Mouse (Mus musculus) myocyte (in vitro differentiated cells): Measurements from ENCODE around the gene Mroh2a.

ENCODE experiments used
- CEBPB ChIP-seq: IDR thresholded peaks from 2 replicates; pipeline ENCODE4 v1.6.1; 2011; ENCODE audit warnings: mild to moderate bottlenecking, moderate library complexity; ENCODE audit not compliant: poor library complexity, insufficient read depth, severe bottlenecking
- E2F4 ChIP-seq: IDR thresholded peaks from one replicate; pipeline ENCODE4 v1.6.1; 2011; ENCODE audit warnings: mild to moderate bottlenecking, control low read depth, moderate library complexity; ENCODE audit not compliant: insufficient read depth
- MAX ChIP-seq: IDR thresholded peaks from one replicate; pipeline ENCODE4 v1.6.1; 2011; ENCODE audit warnings: low read depth, mild to moderate bottlenecking, control low read depth
- MYOD1 ChIP-seq, 3 experiments: IDR thresholded peaks; one replicate each; pipeline ENCODE4 v1.6.1; 2011; ENCODE audit warnings: control low read depth in 2 of 3, low read depth in 2 of 3, mild to moderate bottlenecking in 2 of 3, moderate library complexity in 1 of 3; ENCODE audit not compliant: insufficient read length in 2 of 3, control insufficient read depth in 1 of 3
- MYOG ChIP-seq, 3 experiments: IDR thresholded peaks; one replicate each; pipeline ENCODE4 v1.6.1; 2011; ENCODE audit warnings: control low read depth in 2 of 3, low read depth in 2 of 3, mild to moderate bottlenecking in 2 of 3; ENCODE audit not compliant: insufficient read length in 2 of 3, control insufficient read depth in 1 of 3, insufficient read depth in 1 of 3
- POLR2A ChIP-seq: IDR thresholded peaks from one replicate; pipeline ENCODE4 v1.6.1; 2011; ENCODE audit warnings: low read depth, mild to moderate bottlenecking, control low read depth, moderate library complexity; ENCODE audit not compliant: insufficient read length
- POLR2AphosphoS2 ChIP-seq: IDR thresholded peaks from one replicate; pipeline ENCODE4 v1.6.1; 2011; ENCODE audit warnings: low read depth, control low read depth; ENCODE audit not compliant: insufficient read length
- REST ChIP-seq: IDR thresholded peaks from one replicate; pipeline ENCODE4 v1.6.1; 2011; ENCODE audit warnings: mild to moderate bottlenecking, control low read depth, moderate library complexity; ENCODE audit not compliant: insufficient read depth, insufficient read length
- TCF12 ChIP-seq: IDR thresholded peaks from one replicate; pipeline ENCODE4 v1.6.1; 2011; ENCODE audit warnings: mild to moderate bottlenecking, control low read depth; ENCODE audit not compliant: poor library complexity, insufficient read depth, severe bottlenecking
- TCF3 ChIP-seq: IDR thresholded peaks from one replicate; pipeline ENCODE4 v1.6.1; 2011; ENCODE audit warnings: low read depth, control low read depth; ENCODE audit not compliant: insufficient read length
- USF1 ChIP-seq: IDR thresholded peaks from one replicate; pipeline ENCODE4 v1.6.1; 2011; ENCODE audit warnings: low read depth, mild to moderate bottlenecking, control low read depth, moderate library complexity

GRCm38 (mm10) chr1:88240072-88240471, 13.3 kb downstream of the Mroh2a start:
- TF ChIP-seq E2F4 (no peak), MYOD1 (IDR thresholded peaks at IDR 0.05; ENCODE audit: control insufficient read depth in 1 of 3, insufficient read length in 2 of 3, low read depth in 2 of 3) (no peak), USF1 (no peak), POLR2A (no peak), CEBPB (no peak), TCF12 (no peak), REST (no peak), TCF3 (no peak), MAX (no peak), MYOG (IDR thresholded peaks at IDR 0.05; ENCODE audit: control insufficient read depth in 1 of 3, insufficient read depth in 1 of 3, insufficient read length in 2 of 3, low read depth in 2 of 3) (no peak), POLR2AphosphoS2 (no peak)
